8 mouse cellular contexts compared by ENCODE assay signal in the genomic region with DNA sequence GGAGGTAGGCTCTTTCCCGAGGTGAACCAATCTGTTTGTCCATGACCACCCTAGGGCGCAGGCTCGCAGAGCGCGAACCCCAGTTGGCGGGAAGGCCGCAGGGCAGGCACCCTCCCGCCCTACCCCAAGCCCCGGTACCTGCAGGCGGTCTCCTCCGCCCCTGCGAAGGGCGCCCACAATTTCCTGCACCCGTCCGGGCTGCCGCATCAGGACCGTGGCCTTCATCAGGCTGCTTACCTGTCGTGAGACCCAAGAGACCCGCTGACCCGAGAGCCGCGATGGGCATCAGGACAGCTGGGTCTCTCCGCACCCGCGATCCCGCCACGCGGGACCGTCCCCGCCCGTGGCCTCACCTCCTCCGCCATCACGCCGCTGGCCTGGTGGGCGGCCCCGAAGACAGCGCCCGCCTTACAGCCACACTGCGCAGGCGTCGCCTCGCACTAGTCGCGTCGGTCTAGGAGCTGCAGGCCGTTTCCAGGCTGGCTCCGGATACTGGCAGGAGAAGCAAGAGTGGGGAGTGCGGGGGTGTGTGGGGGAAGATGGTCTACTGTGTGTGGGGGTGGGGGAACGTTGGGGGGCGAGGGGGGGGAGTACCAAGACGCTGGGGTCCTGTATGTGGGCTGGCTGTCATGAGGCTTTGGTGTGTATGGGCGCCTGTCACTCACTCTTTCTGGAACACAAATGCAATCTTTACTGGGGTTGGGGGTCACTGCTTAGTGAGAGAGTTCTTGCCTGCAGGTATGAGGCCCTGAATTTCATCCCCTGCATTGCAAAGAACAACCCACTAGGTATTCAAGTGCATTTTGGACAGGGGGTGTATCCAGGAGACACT. TPM values are rescaled to one million over a fixed set of nuclear protein-coding genes. Genes with fewer than 3 reads are reported as not detected.
A peak's percentile ranks its signal among the peaks of the same experiment; 100 is the strongest.
DNase-seq lines count a peak whose midpoint lies in the region; ATAC-seq and TF ChIP-seq lines count a peak whose summit lies in the region.

No protein-coding gene starts in this region.

- H3K27me3 ChIP-seq in Patski = no peaks in the 10 kb centered on the region
- H3K27me3 ChIP-seq in hindbrain, embryonic 12.5 days = no peaks in the 10 kb centered on the region

- H3K4me1 ChIP-seq in hindbrain, embryonic 12.5 days = peaks cover 11% of the 10 kb centered on the region

- peak overlapping the region; percentile 60 for H3K27ac ChIP-seq in hindbrain, embryonic 12.5 days

- TF ChIP-seq CTCF in Patski (IDR thresholded peaks at IDR 0.05) = no peak

- H3K9ac ChIP-seq in hindbrain, embryonic 12.5 days = peak overlapping the region; percentile 92

- 1% methylated on average over 47 of the region's 52 CpGs for WGBS in hindbrain, embryonic 12.5 days

- CTCF ChIA-PET in Patski (lab: Charles Lee) = no interaction called here

- no peak for DNase-seq in Patski (ENCODE audit: low read depth, low spot score)
- peak; percentile 90 to 93 for DNase-seq in cerebellum, postnatal 10 days
- DNase-seq in frontal cortex, postnatal 10 days (ENCODE audit: low spot score in 2 of 2) = peak; percentile 72 to 84
- peak; percentile 81 to 82 for DNase-seq in layer of hippocampus, postnatal 14 days (ENCODE audit: low spot score in 2 of 2)
- DNase-seq in lung, postnatal 10 days = peak; percentile 93
- peak; percentile 80 for DNase-seq in ovary, postnatal 14 days (ENCODE audit: low spot score)
- DNase-seq in thymus, postnatal 10 days (ENCODE audit: low spot score in 2 of 2) = peak; percentile 80 to 81

- POLR2A ChIA-PET in Patski (lab: Charles Lee) = interaction anchor here (1.3 kb wide), 1 partner anchor 31 kb away, joined by 5 read pairs; the partner anchor contains the start of gene Klhl11

- H3K4me3 ChIP-seq in hindbrain, embryonic 12.5 days = peak overlapping the region; percentile 84

- H3K4me2 ChIP-seq in hindbrain, embryonic 12.5 days (replicated peaks) = peak overlapping the region; percentile 82

- peaks cover 18% of the 10 kb centered on the region for H3K36me3 ChIP-seq in hindbrain, embryonic 12.5 days

- no peaks in the 10 kb centered on the region for H3K9me3 ChIP-seq in hindbrain, embryonic 12.5 days (replicated peaks)

- peak; percentile 38 for ATAC-seq in Patski
- ATAC-seq in hindbrain, embryonic 12.5 days (ENCODE audit: low FRiP score) = peak; percentile 95

- in situ Hi-C loops in Patski (cut with MboI; ENCODE audit: low pct_unique_long_range_greater_than_20kb) = no loop called here

RNA-seq across cellular contexts. Expression of gene Nt5c3b, which starts 0.7 kb away (rescaled TPM):
- polyA plus RNA-seq in Patski (2021) = 59.8 TPM
- 101 and 112 TPM in 2 replicates for polyA plus RNA-seq in hindbrain, embryonic 12.5 days (2016; fragmentation: Nextera tagmentation; extraction: Ambion mirVana)
- 10 to 100 TPM; 50.4 to 58.2 TPM for total RNA-seq in layer of hippocampus, postnatal 14 days (2021)

RNA-seq across cellular contexts. Expression of gene Klhl10, which starts 0.8 kb away (rescaled TPM):
- 0.44 TPM for polyA plus RNA-seq in Patski (2021)
- polyA plus RNA-seq in hindbrain, embryonic 12.5 days (2016; fragmentation: Nextera tagmentation; extraction: Ambion mirVana) = 0.68 and 0.94 TPM in 2 replicates
- total RNA-seq in layer of hippocampus, postnatal 14 days (2021) = 1 to 10 TPM; 1.1 to 1.4 TPM

RNA-seq across cellular contexts. Expression of gene Fkbp10, which starts 25.4 kb away (rescaled TPM):
- 0.10 TPM for polyA plus RNA-seq in Patski (2021)
- 72.5 and 75.6 TPM in 2 replicates for polyA plus RNA-seq in hindbrain, embryonic 12.5 days (2016; fragmentation: Nextera tagmentation; extraction: Ambion mirVana)
- 10 to 100 TPM; 11.9 TPM for total RNA-seq in layer of hippocampus, postnatal 14 days (2021)

RNA-seq across cellular contexts. Expression of gene P3h4, which starts 26.3 kb away (rescaled TPM):
- 29.1 TPM for polyA plus RNA-seq in Patski (2021)
- polyA plus RNA-seq in hindbrain, embryonic 12.5 days (2016; fragmentation: Nextera tagmentation; extraction: Ambion mirVana) = 34.3 and 35.9 TPM in 2 replicates
- 1 to 10 TPM; 7.5 to 8.1 TPM for total RNA-seq in layer of hippocampus, postnatal 14 days (2021)

RNA-seq across cellular contexts. Expression of gene Klhl11, which starts 31.6 kb away (rescaled TPM):
- polyA plus RNA-seq in Patski (2021) = 10.9 TPM
- polyA plus RNA-seq in hindbrain, embryonic 12.5 days (2016; fragmentation: Nextera tagmentation; extraction: Ambion mirVana) = 13.7 and 14.8 TPM in 2 replicates
- total RNA-seq in layer of hippocampus, postnatal 14 days (2021) = 10 to 100 TPM; 94.3 to 98.1 TPM

Comparison
In these comparisons a context has a peak if more than half of its experiments do, and no peak if none do; other contexts are left out.
1. RNA of gene Fkbp10, which starts 25.4 kb away (polyA plus RNA-seq): 72.5 to 75.6 TPM in hindbrain, embryonic 12.5 days; 0.10 TPM in Patski (single experiment); every median in the first group is over 10 times any median in the second.